Mouse (Mus musculus) embryonic facial prominence, embryonic 11.5 days (tissue): ENCODE results near the gene Trak2. TPM values are rescaled to one million over a fixed set of nuclear protein-coding genes. Genes with fewer than 3 reads are reported as not detected.
"Not testable (repeated sequence)": the region's sequence is repeated elsewhere in the genome, so short reads cannot be mapped to it uniquely, and the experiment has no call there.

Experiments
- ATAC-seq: fragments of 200-750 bp; cut with Nextera tagmentation; replicated peaks from 2 replicates; pipeline ENCODE4 v1.8.0; 2017; ENCODE audit warnings: low read depth; ENCODE audit not compliant: insufficient number of reproducible peaks, low FRiP score, low TSS enrichment
- DNase-seq: peaks from one replicate; pipeline ENCODE4 v3.0.0-alpha.2; 2015; ENCODE audit warnings: low spot score
- H3K27ac ChIP-seq: fragments of 300-500 bp; sonication (generic); replicated peaks from 2 replicates; pipeline ENCODE4 v1.5.1; 2014; ENCODE audit warnings: mild to moderate bottlenecking, low read depth, low read length, control low read depth
- H3K27me3 ChIP-seq: fragments of 300-500 bp; sonication (generic); 2 replicates; pipeline ENCODE4 v1.6.1; 2014; ENCODE audit warnings: mild to moderate bottlenecking, low read length, moderate library complexity, mixed read lengths; ENCODE audit not compliant: control insufficient read depth, insufficient read depth
- H3K36me3 ChIP-seq: fragments of 300-500 bp; sonication (generic); replicated peaks from 2 replicates; pipeline ENCODE4 v1.6.1; 2014; ENCODE audit warnings: low read depth, mild to moderate bottlenecking, low read length, moderate library complexity, mixed read lengths; ENCODE audit not compliant: control insufficient read depth, insufficient read depth
- H3K4me1 ChIP-seq: fragments of 300-500 bp; sonication (generic); 2 replicates; pipeline ENCODE4 v1.6.1; 2014; ENCODE audit warnings: low read length, mixed read lengths; ENCODE audit not compliant: control insufficient read depth, insufficient read depth
- H3K4me2 ChIP-seq: fragments of 300-500 bp; sonication (generic); 2 replicates; pipeline ENCODE4 v1.6.1; 2014; ENCODE audit warnings: low read depth, mild to moderate bottlenecking, control low read depth, low read length, moderate library complexity
- H3K4me3 ChIP-seq: fragments of 300-500 bp; sonication (generic); 2 replicates; pipeline ENCODE4 v1.5.1; 2014; ENCODE audit warnings: low read depth, low read length, control low read depth
- H3K9ac ChIP-seq: fragments of 300-500 bp; sonication (generic); replicated peaks from 2 replicates; pipeline ENCODE4 v1.6.1; 2014; ENCODE audit warnings: mild to moderate bottlenecking, control low read depth, low read length
- H3K9me3 ChIP-seq: fragments of 300-500 bp; sonication (generic); replicated peaks from 2 replicates; pipeline ENCODE4 v1.6.1; 2016; ENCODE audit warnings: mild to moderate bottlenecking, low read length, inconsistent platforms, mixed read lengths; ENCODE audit not compliant: control insufficient read depth
- WGBS: fragments of 180-500 bp; shearing (Covaris S2); extraction: QIAGEN DNeasy Blood & Tissue Kit; methylation state at CpG from one replicate; pipeline ENCODE4 v1.1.7; 2014; 5-methylcytosine and 5-hydroxymethylcytosine counted together
- polyA plus RNA-seq: library from polyadenylated mRNA; unstranded; fragments of >200 nt; fragmentation: Nextera tagmentation; extraction: Ambion mirVana; gene quantifications from 2 replicates; pipeline ENCODE4 v1.2.1, GENCODE M21; 2014

The Trak2 gene
- polyA plus RNA-seq, 1 experiment from 2014 or later, result 10.5 TPM

GRCm38 (mm10) chr1:58891481-58892170, 81.6 kb downstream of the Trak2 start:
- not testable (repeated sequence) for ATAC-seq, H3K9ac ChIP-seq, DNase-seq, H3K27me3 ChIP-seq, H3K36me3 ChIP-seq, H3K4me2 ChIP-seq, H3K4me1 ChIP-seq, H3K4me3 ChIP-seq, H3K9me3 ChIP-seq, H3K27ac ChIP-seq
- WGBS, result 76% methylated on average over 2 of the region's 2 CpGs

GRCm38 (mm10) chr1:58890697-58891290, 82.4 kb downstream of the Trak2 start:
- H3K9me3 ChIP-seq, H3K36me3 ChIP-seq, H3K27ac ChIP-seq, H3K9ac ChIP-seq, H3K27me3 ChIP-seq, H3K4me1 ChIP-seq, H3K4me3 ChIP-seq, DNase-seq, H3K4me2 ChIP-seq, ATAC-seq: not testable (repeated sequence)
- WGBS, result 67% methylated on average over 4 of the region's 5 CpGs

- 67% methylated on average over 5 of the region's 5 CpGs for WGBS
- DNase-seq, result peak; percentile 33
Observed at GRCm38 (mm10) chr1:58889826-58890546, 83.2 kb downstream of the Trak2 start.

GRCm38 (mm10) chr1:58885646-58886045, 87.6 kb downstream of the Trak2 start:
- H3K36me3 ChIP-seq, result no peaks in the 10 kb centered on the region
- WGBS, result 73% methylated on average over 4 of the region's 4 CpGs
- H3K9ac ChIP-seq, result no peak overlapping the region
- DNase-seq, result no peak
- ATAC-seq, result no peak
- H3K4me3 ChIP-seq, result no peak overlapping the region
- H3K27me3 ChIP-seq, result no peaks in the 10 kb centered on the region
- no peaks in the 10 kb centered on the region for H3K4me1 ChIP-seq
- H3K9me3 ChIP-seq, result no peaks in the 10 kb centered on the region
- H3K27ac ChIP-seq, result no peak overlapping the region
- H3K4me2 ChIP-seq, result no peak overlapping the region

More at GRCm38 (mm10) chr1:58889826-58890546, 83.2 kb downstream of the Trak2 start:
- H3K4me3 ChIP-seq, result no peak overlapping the region
- H3K4me2 ChIP-seq, result no peak overlapping the region
- ATAC-seq, result no peak
- no peak overlapping the region for H3K9ac ChIP-seq
- no peak overlapping the region for H3K27ac ChIP-seq
- no peaks in the 10 kb centered on the region for H3K9me3 ChIP-seq
- no peaks in the 10 kb centered on the region for H3K4me1 ChIP-seq
- no peaks in the 10 kb centered on the region for H3K27me3 ChIP-seq
- H3K36me3 ChIP-seq, result no peaks in the 10 kb centered on the region

- H3K27ac ChIP-seq, H3K36me3 ChIP-seq, H3K27me3 ChIP-seq, H3K9me3 ChIP-seq, H3K4me1 ChIP-seq, DNase-seq, H3K4me2 ChIP-seq, H3K4me3 ChIP-seq, ATAC-seq, H3K9ac ChIP-seq: not testable (repeated sequence)
- WGBS, result 89% methylated on average over 9 of the region's 9 CpGs
Observed at GRCm38 (mm10) chr1:58883279-58883678, 90.0 kb downstream of the Trak2 start.

- ATAC-seq, H3K4me3 ChIP-seq, DNase-seq, H3K9me3 ChIP-seq, H3K9ac ChIP-seq, H3K4me1 ChIP-seq, H3K27ac ChIP-seq, H3K4me2 ChIP-seq, H3K36me3 ChIP-seq, H3K27me3 ChIP-seq: not testable (repeated sequence)
- 84% methylated on average over 2 of the region's 2 CpGs for WGBS
Observed at GRCm38 (mm10) chr1:58879291-58879690, 93.9 kb downstream of the Trak2 start.

GRCm38 (mm10) chr1:58876500-58876899, 96.7 kb downstream of the Trak2 start:
- H3K27me3 ChIP-seq, DNase-seq, H3K9ac ChIP-seq, H3K36me3 ChIP-seq, ATAC-seq, H3K4me1 ChIP-seq, H3K4me3 ChIP-seq, H3K27ac ChIP-seq, H3K9me3 ChIP-seq, H3K4me2 ChIP-seq: not testable (repeated sequence)
- 87% methylated on average over 4 of the region's 4 CpGs for WGBS

GRCm38 (mm10) chr1:58860586-58860985, 112.6 kb downstream of the Trak2 start:
- WGBS, result 88% methylated on average over 3 of the region's 3 CpGs
- not testable (repeated sequence) for H3K36me3 ChIP-seq, H3K4me1 ChIP-seq, H3K9ac ChIP-seq, DNase-seq, H3K4me3 ChIP-seq, H3K27ac ChIP-seq, H3K4me2 ChIP-seq, ATAC-seq, H3K9me3 ChIP-seq, H3K27me3 ChIP-seq
